Mouse (Mus musculus) heart, adult 2 months (tissue): ENCODE data around the gene Calcrl.

Experiments
- CTCF ChIP-seq: fragments of 200-600 bp; IDR thresholded peaks from 2 replicates; pipeline ENCODE4 v1.8.1; 2022; ENCODE audit warnings: antibody characterized with exemption, mild to moderate bottlenecking, moderate library complexity
- EP300 ChIP-seq: fragments of 200-500 bp; IDR thresholded peaks from 2 replicates; pipeline ENCODE4 v1.6.1; 2011; ENCODE audit warnings: low read depth, low read length, control low read depth; ENCODE audit not compliant: insufficient read depth
- POLR2A ChIP-seq: fragments of 200-500 bp; IDR thresholded peaks from 2 replicates; pipeline ENCODE4 v1.6.1; 2011; ENCODE audit warnings: mild to moderate bottlenecking, low read depth, low read length, control low read depth; ENCODE audit not compliant: insufficient read depth

GRCm38 (mm10) chr2:84296517-84296916 is 128.7 kb downstream of the Calcrl start:
- TF ChIP-seq CTCF (no peak), POLR2A (no peak), EP300 (no peak)
